Mouse (Mus musculus) cerebellum, adult 2 months (tissue): Measurements from ENCODE around the gene Tesk2.

Experiments used
- CTCF ChIP-seq: fragments of 200-500 bp; IDR thresholded peaks from 2 replicates; pipeline ENCODE4 v1.5.1; 2011; ENCODE audit warnings: low read depth, mild to moderate bottlenecking, control low read depth, low read length, moderate library complexity, borderline replicate concordance; ENCODE audit not compliant: insufficient read depth
- POLR2A ChIP-seq: fragments of 200-500 bp; IDR thresholded peaks from 2 replicates; pipeline ENCODE4 v1.6.1; 2011; ENCODE audit warnings: low read length, control low read depth, borderline replicate concordance; ENCODE audit not compliant: insufficient read depth

- TF ChIP-seq CTCF (peak; percentile 78), POLR2A (peak; percentile 93)
These were observed 35.2 kb upstream of the Tesk2 start, which contains the start of gene Prdx1 for GRCm38 (mm10) chr4:116685402-116686061.
